Mouse (Mus musculus): Measurements from ENCODE around the gene Gm10024. TPM values are rescaled to one million over a fixed set of nuclear protein-coding genes. Genes with fewer than 3 reads are reported as not detected.
"Not testable (repeated sequence)": the region's sequence is repeated elsewhere in the genome, so short reads cannot be mapped to it uniquely, and the experiment has no call there.

Gene Gm10024
- not detected in 2 replicates for polyA plus RNA-seq (2012; rRNA removed)

GRCm38 (mm10) chr10:77711157-77711556 lies at the start of gene Gm10024:
TSS of gene Gm10024 (plus strand) at chr10:77711457.
- not testable (repeated sequence) for H3K27me3 ChIP-seq (ENCODE audit: control insufficient read depth, insufficient read depth, low read length); H3K4me3 ChIP-seq (ENCODE audit: low read depth, low read length); H3K4me1 ChIP-seq (ENCODE audit: control insufficient read depth, insufficient read depth, insufficient read length, low read length); H3K27ac ChIP-seq (ENCODE audit: insufficient read depth, low read depth, low read length); H3K36me3 ChIP-seq (ENCODE audit: control insufficient read depth, insufficient read depth, low read length)

- Histone ChIP-seq H3K27me3 (ENCODE audit: control insufficient read depth, insufficient read depth, low read length) (no peaks in the 10 kb centered on the region), H3K36me3 (ENCODE audit: control insufficient read depth, insufficient read depth, low read length) (no peaks in the 10 kb centered on the region), H3K4me1 (ENCODE audit: control insufficient read depth, insufficient read depth, insufficient read length, low read length) (peaks cover 1% of the 10 kb centered on the region; the same call in 1 of the 2 replicates), H3K27ac (ENCODE audit: insufficient read depth, low read depth, low read length) (no peak overlapping the region), H3K4me3 (ENCODE audit: low read depth, low read length) (no peak overlapping the region)
- 60% methylated on average over 43 of the region's 43 CpGs for WGBS
- TF ChIP-seq CTCF (IDR thresholded peaks at IDR 0.05; ENCODE audit: extremely low read depth, insufficient read length, insufficient replicate concordance, low read depth, low read length): no peak
- TF ChIP-seq POLR2A (IDR thresholded peaks at IDR 0.05; ENCODE audit: low read depth, low read length): no peak
Measured at GRCm38 (mm10) chr10:77663949-77664665, 47.1 kb upstream of the Gm10024 start.

DNA sequence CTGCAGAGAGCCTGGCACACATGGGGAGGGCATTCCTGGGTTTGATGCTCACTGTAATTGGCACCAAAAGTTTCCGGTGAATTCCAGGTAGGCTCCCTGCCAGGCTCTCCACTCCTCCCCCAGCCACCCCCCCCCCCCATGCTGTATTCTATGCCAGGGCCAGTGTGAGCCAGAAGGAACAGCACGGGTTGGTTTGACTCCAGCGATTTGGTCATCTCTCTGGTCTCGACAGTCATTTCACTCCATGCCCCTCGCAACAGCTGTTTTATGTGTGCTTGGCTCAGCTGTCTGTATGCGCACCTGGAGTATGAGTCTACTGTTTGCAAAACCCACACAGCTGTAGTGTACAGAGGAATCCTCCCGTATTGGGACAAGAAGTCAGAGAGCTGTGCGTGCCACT lies 44.9 kb upstream of the Gm10024 start:
- H3K27ac ChIP-seq (ENCODE audit: insufficient read depth, low read depth, low read length): no peak overlapping the region
- H3K36me3 ChIP-seq (ENCODE audit: control insufficient read depth, insufficient read depth, low read length): no peaks in the 10 kb centered on the region
- no peak overlapping the region for H3K4me3 ChIP-seq (ENCODE audit: low read depth, low read length)
- 26% methylated on average over 8 of the region's 8 CpGs for WGBS
- no peaks in the 10 kb centered on the region for H3K27me3 ChIP-seq (ENCODE audit: control insufficient read depth, insufficient read depth, low read length)
- TF ChIP-seq POLR2A (IDR thresholded peaks at IDR 0.05; ENCODE audit: low read depth, low read length) (no peak), CTCF (IDR thresholded peaks at IDR 0.05; ENCODE audit: extremely low read depth, insufficient read length, insufficient replicate concordance, low read depth, low read length) (no peak)
- peaks cover 1% of the 10 kb centered on the region for H3K4me1 ChIP-seq (ENCODE audit: control insufficient read depth, insufficient read depth, insufficient read length, low read length)

DNA sequence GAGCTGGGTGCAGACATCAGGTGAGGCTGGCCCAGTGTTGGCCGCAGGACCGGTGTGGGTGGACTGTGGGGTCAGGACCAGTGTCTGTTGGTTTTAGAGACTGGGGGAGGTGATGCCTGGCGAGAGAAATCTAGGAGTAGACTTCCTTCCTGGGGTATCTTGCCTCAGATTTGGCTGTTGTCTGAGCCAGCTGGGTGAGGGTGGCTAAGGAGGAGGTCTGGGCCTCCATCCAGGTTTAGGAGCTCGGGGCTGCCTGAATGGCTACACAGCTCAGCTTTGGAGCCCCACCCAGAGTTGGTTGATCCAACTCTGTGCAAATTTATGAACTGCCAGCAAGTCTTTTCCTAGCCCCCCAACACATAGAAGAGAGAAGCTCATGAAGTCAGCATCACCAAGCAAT lies 43.9 kb upstream of the Gm10024 start:
- no peak overlapping the region for H3K27ac ChIP-seq (ENCODE audit: insufficient read depth, low read depth, low read length)
- no peaks in the 10 kb centered on the region for H3K27me3 ChIP-seq (ENCODE audit: control insufficient read depth, insufficient read depth, low read length)
- no peaks in the 10 kb centered on the region for H3K36me3 ChIP-seq (ENCODE audit: control insufficient read depth, insufficient read depth, low read length)
- peaks cover 1% of the 10 kb centered on the region for H3K4me1 ChIP-seq (ENCODE audit: control insufficient read depth, insufficient read depth, insufficient read length, low read length)
- TF ChIP-seq POLR2A (IDR thresholded peaks at IDR 0.05; ENCODE audit: low read depth, low read length) (no peak), CTCF (IDR thresholded peaks at IDR 0.05; ENCODE audit: extremely low read depth, insufficient read length, insufficient replicate concordance, low read depth, low read length) (no peak)
- 63% methylated on average over 4 of the region's 4 CpGs for WGBS
- H3K4me3 ChIP-seq (ENCODE audit: low read depth, low read length): no peak overlapping the region

DNA sequence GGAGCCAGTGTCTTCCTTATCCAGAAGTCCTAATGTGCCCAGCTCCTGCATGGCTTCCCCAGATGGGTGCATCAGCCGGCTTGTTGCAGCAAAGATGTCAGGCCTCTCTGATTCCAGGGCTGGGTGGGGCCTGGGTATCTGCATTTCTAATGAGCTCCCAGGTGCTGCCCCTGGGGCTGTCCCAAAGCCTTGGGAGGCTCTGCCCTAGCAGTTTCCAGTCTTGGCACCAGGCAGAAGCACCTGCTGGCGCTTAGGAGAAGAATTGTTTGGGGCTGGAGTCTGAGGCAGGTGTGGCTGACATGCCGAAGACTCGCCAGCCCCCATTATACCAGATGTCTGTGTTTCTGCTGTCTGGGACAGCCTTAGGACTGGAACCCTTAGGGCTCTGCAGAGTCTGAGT lies 40.5 kb upstream of the Gm10024 start:
- H3K4me1 ChIP-seq (ENCODE audit: control insufficient read depth, insufficient read depth, insufficient read length, low read length): peaks cover 1% of the 10 kb centered on the region
- H3K36me3 ChIP-seq (ENCODE audit: control insufficient read depth, insufficient read depth, low read length): no peaks in the 10 kb centered on the region
- WGBS: 30% methylated on average over 4 of the region's 4 CpGs
- no peak overlapping the region for H3K4me3 ChIP-seq (ENCODE audit: low read depth, low read length)
- TF ChIP-seq POLR2A (IDR thresholded peaks at IDR 0.05; ENCODE audit: low read depth, low read length) (no peak), CTCF (IDR thresholded peaks at IDR 0.05; ENCODE audit: extremely low read depth, insufficient read length, insufficient replicate concordance, low read depth, low read length) (no peak)
- H3K27ac ChIP-seq (ENCODE audit: insufficient read depth, low read depth, low read length): no peak overlapping the region
- H3K27me3 ChIP-seq (ENCODE audit: control insufficient read depth, insufficient read depth, low read length): no peaks in the 10 kb centered on the region

GRCm38 (mm10) chr10:77671519-77671918 lies 39.7 kb upstream of the Gm10024 start:
- Histone ChIP-seq H3K4me1 (ENCODE audit: control insufficient read depth, insufficient read depth, insufficient read length, low read length) (peaks cover 1% of the 10 kb centered on the region), H3K4me3 (ENCODE audit: low read depth, low read length) (no peak overlapping the region), H3K36me3 (ENCODE audit: control insufficient read depth, insufficient read depth, low read length) (no peaks in the 10 kb centered on the region), H3K27me3 (ENCODE audit: control insufficient read depth, insufficient read depth, low read length) (no peaks in the 10 kb centered on the region), H3K27ac (ENCODE audit: insufficient read depth, low read depth, low read length) (no peak overlapping the region)
- 15% methylated on average over 4 of the region's 4 CpGs for WGBS
- TF ChIP-seq CTCF (IDR thresholded peaks at IDR 0.05; ENCODE audit: extremely low read depth, insufficient read length, insufficient replicate concordance, low read depth, low read length) (no peak), POLR2A (IDR thresholded peaks at IDR 0.05; ENCODE audit: low read depth, low read length) (no peak)

DNA sequence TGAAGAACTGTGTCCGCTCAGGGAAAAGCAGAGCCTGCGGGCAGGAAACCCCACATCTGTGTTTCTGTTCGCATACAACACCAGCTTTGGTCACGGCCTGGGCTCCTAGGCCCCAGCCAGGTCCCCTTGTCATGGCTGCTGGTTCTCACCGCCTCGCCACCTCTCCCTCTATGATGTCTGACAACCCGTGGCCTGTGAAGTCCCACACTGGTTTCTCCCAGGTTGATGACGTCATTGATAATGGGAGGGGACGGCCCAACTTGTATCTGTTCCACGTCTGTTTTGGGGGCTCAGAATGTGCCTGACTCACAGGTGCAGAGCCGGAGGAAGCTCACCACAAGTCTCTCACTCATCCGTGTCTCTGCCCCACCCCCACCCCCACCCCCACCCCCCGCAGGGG lies 37.5 kb upstream of the Gm10024 start:
- no peak for TF ChIP-seq POLR2A (IDR thresholded peaks at IDR 0.05; ENCODE audit: low read depth, low read length)
- H3K27me3 ChIP-seq (ENCODE audit: control insufficient read depth, insufficient read depth, low read length): peaks cover 11% of the 10 kb centered on the region; the same call in 1 of the 2 replicates
- no peak overlapping the region for H3K4me3 ChIP-seq (ENCODE audit: low read depth, low read length)
- H3K36me3 ChIP-seq (ENCODE audit: control insufficient read depth, insufficient read depth, low read length): no peaks in the 10 kb centered on the region
- WGBS: 64% methylated on average over 13 of the region's 13 CpGs
- H3K27ac ChIP-seq (ENCODE audit: insufficient read depth, low read depth, low read length): no peak overlapping the region
- peaks cover 4% of the 10 kb centered on the region for H3K4me1 ChIP-seq (ENCODE audit: control insufficient read depth, insufficient read depth, insufficient read length, low read length)

Data from small intestine, adult 2 months (tissue).